Mouse (Mus musculus): ENCODE results near the gene Neurod4. TPM values are rescaled to one million over a fixed set of nuclear protein-coding genes. Genes with fewer than 3 reads are reported as not detected.

Gene Neurod4
- polyA plus RNA-seq, 1 experiment from 2014 or later, result not detected

GRCm38 (mm10) chr10:130288007-130288406, 8.0 kb upstream of the Neurod4 start:
- no peak overlapping the region for H3K4me2 ChIP-seq (replicated peaks; ENCODE audit: low read depth)
- no peaks in the 10 kb centered on the region for H3K27me3 ChIP-seq (replicated peaks; ENCODE audit: control insufficient read depth, insufficient read depth, low read length)
- H3K9ac ChIP-seq (ENCODE audit: low read depth, low read length), result no peak overlapping the region
- WGBS, result 50% methylated on average over 3 of the region's 3 CpGs
- no peak for TF ChIP-seq CTCF (IDR thresholded peaks at IDR 0.05; ENCODE audit: low read depth)
- no peak overlapping the region for H3K4me3 ChIP-seq (ENCODE audit: low read depth, low read length)
- H3K36me3 ChIP-seq (ENCODE audit: control insufficient read depth, insufficient read depth), result no peaks in the 10 kb centered on the region
- no peaks in the 10 kb centered on the region for H3K4me1 ChIP-seq (replicated peaks; ENCODE audit: control insufficient read depth, insufficient read depth, low read length)
- H3K9me3 ChIP-seq (ENCODE audit: control insufficient read depth), result no peaks in the 10 kb centered on the region
- no peak overlapping the region for H3K27ac ChIP-seq (ENCODE audit: low read depth, low read length)
- no peak for ATAC-seq

DNA sequence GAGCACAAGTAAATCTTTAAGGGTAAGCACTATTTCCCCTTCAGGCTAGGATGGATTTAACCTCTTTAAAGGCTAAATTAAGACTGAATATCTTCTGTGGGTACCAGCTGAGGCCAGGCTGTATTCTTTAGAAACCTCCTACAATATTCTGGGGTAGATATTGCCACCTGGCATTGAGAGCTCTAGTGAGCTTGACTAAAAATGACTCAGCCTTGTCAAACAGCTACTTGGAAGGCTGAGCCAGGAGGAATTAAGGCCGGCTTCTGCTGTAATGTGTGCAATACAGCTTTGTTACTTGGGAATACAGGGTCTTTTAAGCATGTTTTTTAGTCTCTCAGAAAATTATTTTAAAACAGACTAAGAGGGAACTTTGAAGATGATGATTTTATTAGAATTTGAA, 7.2 kb upstream of the Neurod4 start:
- Histone ChIP-seq H3K4me1 (replicated peaks; ENCODE audit: control insufficient read depth, insufficient read depth, low read length) (no peaks in the 10 kb centered on the region), H3K27me3 (replicated peaks; ENCODE audit: control insufficient read depth, insufficient read depth, low read length) (no peaks in the 10 kb centered on the region), H3K9ac (ENCODE audit: low read depth, low read length) (no peak overlapping the region), H3K36me3 (ENCODE audit: control insufficient read depth, insufficient read depth) (no peaks in the 10 kb centered on the region), H3K4me2 (replicated peaks; ENCODE audit: low read depth) (no peak overlapping the region), H3K27ac (ENCODE audit: low read depth, low read length) (no peak overlapping the region), H3K4me3 (ENCODE audit: low read depth, low read length) (no peak overlapping the region), H3K9me3 (ENCODE audit: control insufficient read depth) (no peaks in the 10 kb centered on the region)
- 60% methylated on average over 1 of the region's 1 CpGs for WGBS
- no peak for TF ChIP-seq CTCF (IDR thresholded peaks at IDR 0.05; ENCODE audit: low read depth)
- no peak for ATAC-seq

GRCm38 (mm10) chr10:130281982-130282449, 2.0 kb upstream of the Neurod4 start:
- 44% methylated on average over 1 of the region's 1 CpGs for WGBS
- no peak for ATAC-seq
- TF ChIP-seq CTCF (IDR thresholded peaks at IDR 0.05; ENCODE audit: low read depth), result no peak
- no peak overlapping the region for H3K4me2 ChIP-seq (replicated peaks; ENCODE audit: low read depth)
- no peaks in the 10 kb centered on the region for H3K27me3 ChIP-seq (replicated peaks; ENCODE audit: control insufficient read depth, insufficient read depth, low read length)
- H3K4me3 ChIP-seq (ENCODE audit: low read depth, low read length), result no peak overlapping the region
- H3K4me1 ChIP-seq (replicated peaks; ENCODE audit: control insufficient read depth, insufficient read depth, low read length), result no peaks in the 10 kb centered on the region
- no peak overlapping the region for H3K9ac ChIP-seq (ENCODE audit: low read depth, low read length)
- no peaks in the 10 kb centered on the region for H3K9me3 ChIP-seq (ENCODE audit: control insufficient read depth)
- H3K27ac ChIP-seq (ENCODE audit: low read depth, low read length), result no peak overlapping the region
- H3K36me3 ChIP-seq (ENCODE audit: control insufficient read depth, insufficient read depth), result no peaks in the 10 kb centered on the region

DNA sequence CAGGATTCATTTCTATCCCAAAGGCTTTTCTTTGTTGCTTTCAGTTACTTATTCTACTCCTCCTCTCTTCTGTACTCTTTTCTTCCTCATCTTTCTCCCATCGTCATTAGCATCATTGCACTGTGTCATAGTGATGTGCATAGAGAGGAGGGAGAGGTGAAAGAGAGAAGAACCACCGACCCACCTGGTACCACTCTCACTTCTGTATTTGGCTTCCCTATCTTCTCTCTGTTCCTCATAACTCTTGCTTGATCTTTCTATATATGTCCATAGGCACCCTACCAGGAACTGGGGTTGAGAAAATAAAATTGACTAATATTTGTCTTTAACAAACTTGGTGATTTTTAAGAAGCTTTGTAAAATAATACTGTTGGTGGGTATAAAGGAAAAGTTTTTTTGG, 3.5 kb downstream of the Neurod4 start:
- Histone ChIP-seq H3K9ac (ENCODE audit: low read depth, low read length) (no peak overlapping the region), H3K27me3 (replicated peaks; ENCODE audit: control insufficient read depth, insufficient read depth, low read length) (no peaks in the 10 kb centered on the region), H3K4me1 (replicated peaks; ENCODE audit: control insufficient read depth, insufficient read depth, low read length) (no peaks in the 10 kb centered on the region), H3K36me3 (ENCODE audit: control insufficient read depth, insufficient read depth) (no peaks in the 10 kb centered on the region), H3K27ac (ENCODE audit: low read depth, low read length) (no peak overlapping the region), H3K4me2 (replicated peaks; ENCODE audit: low read depth) (no peak overlapping the region), H3K4me3 (ENCODE audit: low read depth, low read length) (no peak overlapping the region), H3K9me3 (ENCODE audit: control insufficient read depth) (no peaks in the 10 kb centered on the region)
- TF ChIP-seq CTCF (IDR thresholded peaks at IDR 0.05; ENCODE audit: low read depth), result no peak
- ATAC-seq, result no peak
- WGBS, result 75% methylated on average over 2 of the region's 2 CpGs

DNA sequence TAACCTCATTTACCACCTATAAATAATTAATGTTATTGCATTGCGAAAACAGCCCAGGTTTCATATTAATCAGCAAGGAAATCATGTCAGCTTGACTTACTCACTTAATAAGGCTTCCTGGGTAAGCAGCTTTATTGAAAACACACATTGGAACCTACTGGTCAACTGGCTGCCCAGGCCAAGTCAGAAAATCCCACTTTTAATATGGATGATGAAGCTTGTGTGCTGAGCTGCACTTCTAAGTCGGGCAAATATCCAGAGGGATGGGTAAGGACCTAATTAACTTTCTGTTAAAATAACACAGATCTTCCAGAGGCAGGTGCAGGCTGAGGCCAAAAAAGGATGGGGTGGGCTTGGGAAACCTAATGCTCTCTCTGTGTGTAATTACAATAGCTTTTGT, 4.3 kb downstream of the Neurod4 start:
- Histone ChIP-seq H3K27me3 (replicated peaks; ENCODE audit: control insufficient read depth, insufficient read depth, low read length) (no peaks in the 10 kb centered on the region), H3K9ac (ENCODE audit: low read depth, low read length) (no peak overlapping the region), H3K36me3 (ENCODE audit: control insufficient read depth, insufficient read depth) (no peaks in the 10 kb centered on the region), H3K9me3 (ENCODE audit: control insufficient read depth) (no peaks in the 10 kb centered on the region), H3K27ac (ENCODE audit: low read depth, low read length) (no peak overlapping the region), H3K4me1 (replicated peaks; ENCODE audit: control insufficient read depth, insufficient read depth, low read length) (no peaks in the 10 kb centered on the region), H3K4me3 (ENCODE audit: low read depth, low read length) (no peak overlapping the region), H3K4me2 (replicated peaks; ENCODE audit: low read depth) (no peak overlapping the region)
- WGBS, result 68% methylated on average over 2 of the region's 2 CpGs
- no peak for TF ChIP-seq CTCF (IDR thresholded peaks at IDR 0.05; ENCODE audit: low read depth)
- ATAC-seq, result no peak

DNA sequence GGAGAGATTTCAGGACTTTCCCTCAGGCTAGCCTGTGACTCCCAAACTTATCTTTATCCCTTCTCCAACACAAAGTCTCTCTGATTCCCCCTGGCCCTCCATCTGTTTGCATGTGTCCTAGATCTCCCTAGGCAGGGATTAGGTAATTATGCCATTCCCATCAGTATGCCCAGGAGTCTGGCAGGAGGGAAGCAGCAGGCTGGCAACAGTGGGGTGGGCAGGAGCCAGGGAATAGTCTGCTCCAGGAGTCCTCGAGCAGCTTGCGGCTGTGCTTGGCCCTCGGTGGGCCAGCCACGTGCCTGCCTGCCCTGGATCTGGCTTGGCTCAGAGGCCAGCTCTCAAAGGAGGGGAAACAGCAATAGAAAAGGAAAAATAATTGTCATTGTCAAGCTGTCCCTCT, 16.8 kb downstream of the Neurod4 start:
- 69% methylated on average over 4 of the region's 4 CpGs for WGBS
- no peaks in the 10 kb centered on the region for H3K9me3 ChIP-seq (ENCODE audit: control insufficient read depth)
- no peak overlapping the region for H3K27ac ChIP-seq (ENCODE audit: low read depth, low read length)
- no peak overlapping the region for H3K9ac ChIP-seq (ENCODE audit: low read depth, low read length)
- no peaks in the 10 kb centered on the region for H3K36me3 ChIP-seq (ENCODE audit: control insufficient read depth, insufficient read depth)
- H3K4me1 ChIP-seq (replicated peaks; ENCODE audit: control insufficient read depth, insufficient read depth, low read length), result no peaks in the 10 kb centered on the region
- no peak for TF ChIP-seq CTCF (IDR thresholded peaks at IDR 0.05; ENCODE audit: low read depth)
- ATAC-seq, result no peak
- no peaks in the 10 kb centered on the region for H3K27me3 ChIP-seq (replicated peaks; ENCODE audit: control insufficient read depth, insufficient read depth, low read length)
- no peak overlapping the region for H3K4me3 ChIP-seq (ENCODE audit: low read depth, low read length)
- H3K4me2 ChIP-seq (replicated peaks; ENCODE audit: low read depth), result no peak overlapping the region

- no peak for ATAC-seq
- H3K27me3 ChIP-seq (replicated peaks; ENCODE audit: control insufficient read depth, insufficient read depth, low read length), result no peaks in the 10 kb centered on the region
- H3K4me2 ChIP-seq (replicated peaks; ENCODE audit: low read depth), result no peak overlapping the region
- H3K9me3 ChIP-seq (ENCODE audit: control insufficient read depth), result no peaks in the 10 kb centered on the region
- no peaks in the 10 kb centered on the region for H3K36me3 ChIP-seq (ENCODE audit: control insufficient read depth, insufficient read depth)
- no peak overlapping the region for H3K27ac ChIP-seq (ENCODE audit: low read depth, low read length)
- no peak overlapping the region for H3K9ac ChIP-seq (ENCODE audit: low read depth, low read length)
- no peak overlapping the region for H3K4me3 ChIP-seq (ENCODE audit: low read depth, low read length)
- no peak for TF ChIP-seq CTCF (IDR thresholded peaks at IDR 0.05; ENCODE audit: low read depth)
- no peaks in the 10 kb centered on the region for H3K4me1 ChIP-seq (replicated peaks; ENCODE audit: control insufficient read depth, insufficient read depth, low read length)
- 58% methylated on average over 1 of the region's 1 CpGs for WGBS
These were observed 20.6 kb downstream of the Neurod4 start for GRCm38 (mm10) chr10:130259483-130259882.
